Mouse (Mus musculus): ENCODE data around the gene Gle1. TPM values are rescaled to one million over a fixed set of nuclear protein-coding genes. Genes with fewer than 3 reads are reported as not detected.

The Gle1 gene
- 8.3 and 9.2 TPM in 2 replicates for polyA plus RNA-seq (2012; rRNA removed)

DNA sequence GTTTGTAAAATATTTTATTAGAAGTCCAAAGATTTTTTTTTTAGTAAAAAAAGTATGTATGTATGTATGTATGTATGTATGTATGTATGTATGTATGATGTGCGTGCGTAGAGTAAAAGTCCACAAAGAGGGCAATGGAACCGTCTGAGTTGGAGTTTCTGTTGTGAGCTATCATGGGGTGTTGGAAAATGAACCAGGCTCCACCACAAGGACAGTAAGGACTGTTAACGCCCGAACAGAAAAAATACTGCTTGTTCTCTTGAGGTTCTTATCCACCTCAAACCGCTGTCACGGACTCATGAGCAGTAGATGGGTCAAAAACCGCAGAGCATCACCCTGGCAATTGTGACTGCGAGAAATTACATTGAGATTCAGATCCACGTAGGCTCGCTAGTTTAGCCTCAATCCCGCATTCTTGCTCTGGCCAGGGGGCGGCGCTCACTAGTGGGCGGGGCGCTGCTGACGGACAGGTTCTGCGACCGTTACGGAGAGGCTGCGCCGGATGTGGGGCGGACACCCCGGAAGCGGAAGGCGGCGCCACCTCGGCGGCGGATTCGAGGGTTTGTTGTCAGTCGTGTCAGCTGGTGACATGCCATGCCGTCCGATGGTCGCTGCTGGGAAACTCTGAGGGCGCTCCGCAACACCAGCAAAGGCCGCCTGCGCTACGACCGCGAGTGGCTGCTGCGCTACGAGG, at the start of gene Gle1:
Gle1 (plus strand) TSS at position 521 of the 694 bp plus-strand sequence.

DNA sequence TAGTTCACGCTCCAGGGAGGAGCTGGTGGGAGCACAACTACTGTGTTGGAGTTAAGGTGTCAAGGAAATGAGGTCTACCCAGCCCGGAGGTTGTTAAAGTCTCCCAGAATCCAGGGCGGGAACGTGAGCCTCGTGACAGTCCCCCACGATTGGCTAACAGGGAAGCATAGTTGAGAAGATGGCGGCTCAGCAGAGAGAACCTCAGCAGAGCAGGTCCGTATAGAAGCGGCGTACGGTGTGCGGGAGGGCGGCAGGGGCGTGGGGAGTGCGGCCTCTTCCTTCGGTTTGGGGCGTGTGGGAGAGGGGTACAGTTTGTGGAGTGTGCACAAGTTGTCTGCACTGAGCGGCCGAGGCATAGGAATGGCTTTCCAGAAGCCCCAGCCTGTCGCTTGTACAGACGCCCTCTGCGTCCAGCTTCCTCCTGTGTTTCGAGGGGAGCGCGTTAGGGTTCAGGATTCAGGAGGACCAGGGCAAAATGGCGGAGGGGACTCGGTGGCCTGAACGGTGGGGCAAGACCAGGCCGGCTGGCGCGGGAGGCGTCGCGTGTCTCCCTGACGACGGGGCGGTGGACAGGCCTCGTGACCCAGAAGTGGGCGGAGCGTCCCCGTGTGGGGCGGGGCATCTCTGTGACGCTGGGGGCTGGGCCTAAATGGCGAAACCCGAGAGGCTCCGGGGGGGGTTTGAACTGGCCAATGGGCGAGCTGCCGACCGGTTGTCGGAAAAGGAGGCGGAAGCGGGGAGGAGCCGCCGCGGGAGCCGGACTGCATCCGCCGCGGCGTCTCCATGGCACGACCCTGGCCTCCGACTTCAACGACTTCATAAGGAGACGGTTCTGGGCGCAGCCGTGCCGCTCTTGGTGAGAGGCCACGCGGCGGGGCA, 45.9 kb upstream of the Gle1 start, which contains the start of gene Odf2:
Odf2 (plus strand) TSS at position 156 of the 879 bp plus-strand sequence.

DNA sequence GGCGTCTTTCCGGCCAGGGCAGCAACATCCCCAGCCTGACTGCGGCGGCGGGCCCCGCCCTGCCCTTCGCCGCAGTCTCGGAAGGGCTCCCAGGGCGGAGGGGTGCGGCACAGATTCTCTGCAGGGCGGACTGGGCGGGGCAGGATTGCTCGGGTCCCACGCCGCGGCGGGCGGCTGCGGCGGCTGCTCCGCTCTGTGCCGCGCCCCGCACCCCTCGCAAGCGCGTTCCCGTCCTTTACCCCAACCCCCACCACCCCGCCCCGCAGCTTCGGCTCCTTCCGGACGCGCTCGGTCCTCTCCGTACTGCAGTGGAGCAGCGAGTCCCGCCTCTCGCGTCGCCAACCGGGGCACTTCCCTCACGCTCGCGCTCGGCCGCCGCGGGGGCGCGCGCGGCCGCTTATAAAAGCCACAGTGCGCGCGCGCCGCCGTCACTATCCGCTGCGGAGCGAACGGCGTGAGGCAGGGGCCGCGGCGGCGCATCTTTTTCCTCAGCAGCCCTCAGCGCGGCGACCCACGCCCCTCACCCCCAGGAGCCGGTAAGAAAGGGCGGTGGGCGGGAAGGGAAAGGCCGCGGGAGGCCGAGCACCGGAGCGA, 30.1 kb downstream of the Gle1 start, which contains the start of gene Sptan1:
Sptan1 (plus strand) TSS at position 311 of the 594 bp plus-strand sequence.

Other genes with a start within 250 kb of the Gle1 start
- 2.0 and 2.2 TPM in 2 replicates for gene Gm13420, start 183.7 kb upstream of the Gle1 start, polyA plus RNA-seq (2012; rRNA removed)
- not detected in 2 replicates for gene Gm13547, start 176.1 kb upstream of the Gle1 start, polyA plus RNA-seq (2012; rRNA removed)
- gene Coq4, start 147.9 kb upstream of the Gle1 start, polyA plus RNA-seq (2012; rRNA removed), result 76.0 and 104 TPM in 2 replicates
- gene Trub2, start 146.9 kb upstream of the Gle1 start, polyA plus RNA-seq (2012; rRNA removed), result 17.1 and 19.1 TPM in 2 replicates
- gene Slc27a4, start 132.8 kb upstream of the Gle1 start, polyA plus RNA-seq (2012; rRNA removed), result 70.7 and 72.0 TPM in 2 replicates
- gene Urm1, start 115.4 kb upstream of the Gle1 start, polyA plus RNA-seq (2012; rRNA removed), result 42.3 and 43.9 TPM in 2 replicates
- gene Cercam, start 66.3 kb upstream of the Gle1 start, polyA plus RNA-seq (2012; rRNA removed), result 14.2 and 20.2 TPM in 2 replicates
- 16.4 and 21.7 TPM in 2 replicates for gene Odf2, start 46.2 kb upstream of the Gle1 start, polyA plus RNA-seq (2012; rRNA removed)
- 160 and 186 TPM in 2 replicates for gene Sptan1, start 30.1 kb downstream of the Gle1 start, polyA plus RNA-seq (2012; rRNA removed)
- 18.5 and 22.8 TPM in 2 replicates for gene Wdr34, start 113.5 kb downstream of the Gle1 start, polyA plus RNA-seq (2012; rRNA removed)
- 46.7 and 50.3 TPM in 2 replicates for gene Set, start 122.0 kb downstream of the Gle1 start, polyA plus RNA-seq (2012; rRNA removed)
- 14.7 and 16.2 TPM in 2 replicates for gene Pkn3, start 142.3 kb downstream of the Gle1 start, polyA plus RNA-seq (2012; rRNA removed)
- 85.4 and 112 TPM in 2 replicates for gene Zdhhc12, start 158.2 kb downstream of the Gle1 start, polyA plus RNA-seq (2012; rRNA removed)
- gene Zer1, start 189.2 kb downstream of the Gle1 start, polyA plus RNA-seq (2012; rRNA removed), result 45.7 and 48.3 TPM in 2 replicates
- 75.8 and 91.2 TPM in 2 replicates for gene Tbc1d13, start 198.3 kb downstream of the Gle1 start, polyA plus RNA-seq (2012; rRNA removed)
- 83.8 and 112 TPM in 2 replicates for gene Endog, start 236.1 kb downstream of the Gle1 start, polyA plus RNA-seq (2012; rRNA removed)
- gene Spout1, start 243.0 kb downstream of the Gle1 start, polyA plus RNA-seq (2012; rRNA removed), result 25.0 and 27.7 TPM in 2 replicates

All from colon, adult 2 months (tissue).